Mouse (Mus musculus): Measurements from ENCODE around the gene Idh2.

The Idh2 gene

GRCm38 (mm10) chr7:80085970-80086715 lies 29.0 kb downstream of the Idh2 start:
- H3K4me3 ChIP-seq (replicated peaks; ENCODE audit: low read length): peak overlapping the region; percentile 50
- TF ChIP-seq POU5F1 (IDR thresholded peaks at IDR 0.05; ENCODE audit: borderline replicate concordance, low read length) (no peak), CTCF (conservative IDR thresholded peaks at IDR 0.05; ENCODE audit: low read length) (no peak), NANOG (IDR thresholded peaks at IDR 0.05; ENCODE audit: borderline replicate concordance, low read length) (no peak)
- no peaks in the 10 kb centered on the region for H3K9me3 ChIP-seq (ENCODE audit: low read length)
- no peaks in the 10 kb centered on the region for H3K27me3 ChIP-seq (ENCODE audit: insufficient read depth, low read length)
- H3K36me3 ChIP-seq (ENCODE audit: insufficient read depth, low read length): peaks cover 97% of the 10 kb centered on the region
- peaks cover 95% of the 10 kb centered on the region for H3K4me1 ChIP-seq (replicated peaks; ENCODE audit: low read depth, low read length)

- peak; percentile 85 for TF ChIP-seq CTCF (conservative IDR thresholded peaks at IDR 0.05; ENCODE audit: low read length)
- TF ChIP-seq POU5F1 (IDR thresholded peaks at IDR 0.05; ENCODE audit: borderline replicate concordance, low read length): no peak
- peaks cover 96% of the 10 kb centered on the region for H3K36me3 ChIP-seq (ENCODE audit: insufficient read depth, low read length)
Measured at GRCm38 (mm10) chr7:80084484-80084931, 30.7 kb downstream of the Idh2 start.

GRCm38 (mm10) chr7:80081586-80082554 lies 33.3 kb downstream of the Idh2 start:
- no peaks in the 10 kb centered on the region for H3K27me3 ChIP-seq (ENCODE audit: insufficient read depth, low read length)
- H3K36me3 ChIP-seq (ENCODE audit: insufficient read depth, low read length): peaks cover 92% of the 10 kb centered on the region
- H3K4me3 ChIP-seq (replicated peaks; ENCODE audit: low read length): peak overlapping the region; percentile 66
- no peaks in the 10 kb centered on the region for H3K9me3 ChIP-seq (ENCODE audit: low read length)
- TF ChIP-seq CTCF (conservative IDR thresholded peaks at IDR 0.05; ENCODE audit: low read length) (no peak), NANOG (IDR thresholded peaks at IDR 0.05; ENCODE audit: borderline replicate concordance, low read length) (no peak), POU5F1 (IDR thresholded peaks at IDR 0.05; ENCODE audit: borderline replicate concordance, low read length) (no peak)
- peaks cover 97% of the 10 kb centered on the region for H3K4me1 ChIP-seq (replicated peaks; ENCODE audit: low read depth, low read length)

More at GRCm38 (mm10) chr7:80084484-80084931, 30.7 kb downstream of the Idh2 start:
- Histone ChIP-seq H3K4me3 (replicated peaks; ENCODE audit: low read length) (no peak overlapping the region), H3K4me1 (replicated peaks; ENCODE audit: low read depth, low read length) (peaks cover 95% of the 10 kb centered on the region), H3K9me3 (ENCODE audit: low read length) (no peaks in the 10 kb centered on the region), H3K27me3 (ENCODE audit: insufficient read depth, low read length) (no peaks in the 10 kb centered on the region)

- no peak for TF ChIP-seq POU5F1 (IDR thresholded peaks at IDR 0.05; ENCODE audit: borderline replicate concordance, low read length)
- no peak for TF ChIP-seq NANOG (IDR thresholded peaks at IDR 0.05; ENCODE audit: borderline replicate concordance, low read length)
- no peak for TF ChIP-seq CTCF (conservative IDR thresholded peaks at IDR 0.05; ENCODE audit: low read length)
- no peaks in the 10 kb centered on the region for H3K9me3 ChIP-seq (ENCODE audit: low read length)
- H3K4me1 ChIP-seq (replicated peaks; ENCODE audit: low read depth, low read length): peaks cover 98% of the 10 kb centered on the region
- peaks cover 91% of the 10 kb centered on the region for H3K36me3 ChIP-seq (ENCODE audit: insufficient read depth, low read length)
- H3K27me3 ChIP-seq (ENCODE audit: insufficient read depth, low read length): no peaks in the 10 kb centered on the region
- H3K4me3 ChIP-seq (replicated peaks; ENCODE audit: low read length): peak overlapping the region; percentile 7; the same call in 1 of the 2 replicates
Measured at GRCm38 (mm10) chr7:80078792-80079301, 36.3 kb downstream of the Idh2 start.

- Histone ChIP-seq H3K27me3 (ENCODE audit: insufficient read depth, low read length) (no peaks in the 10 kb centered on the region), H3K9me3 (ENCODE audit: low read length) (no peaks in the 10 kb centered on the region), H3K4me1 (replicated peaks; ENCODE audit: low read depth, low read length) (peaks cover 98% of the 10 kb centered on the region), H3K36me3 (ENCODE audit: insufficient read depth, low read length) (peaks cover 91% of the 10 kb centered on the region), H3K4me3 (replicated peaks; ENCODE audit: low read length) (peak overlapping the region; percentile 29; the same call in 1 of the 2 replicates)
- TF ChIP-seq POU5F1 (IDR thresholded peaks at IDR 0.05; ENCODE audit: borderline replicate concordance, low read length) (no peak), NANOG (IDR thresholded peaks at IDR 0.05; ENCODE audit: borderline replicate concordance, low read length) (no peak), CTCF (conservative IDR thresholded peaks at IDR 0.05; ENCODE audit: low read length) (no peak)
Measured at GRCm38 (mm10) chr7:80077801-80078200, 37.4 kb downstream of the Idh2 start.

- Histone ChIP-seq H3K4me1 (replicated peaks; ENCODE audit: low read depth, low read length) (peaks cover 98% of the 10 kb centered on the region), H3K9me3 (ENCODE audit: low read length) (no peaks in the 10 kb centered on the region), H3K4me3 (replicated peaks; ENCODE audit: low read length) (no peak overlapping the region), H3K36me3 (ENCODE audit: insufficient read depth, low read length) (peaks cover 91% of the 10 kb centered on the region), H3K27me3 (ENCODE audit: insufficient read depth, low read length) (no peaks in the 10 kb centered on the region)
- TF ChIP-seq CTCF (conservative IDR thresholded peaks at IDR 0.05; ENCODE audit: low read length) (no peak), POU5F1 (IDR thresholded peaks at IDR 0.05; ENCODE audit: borderline replicate concordance, low read length) (no peak), NANOG (IDR thresholded peaks at IDR 0.05; ENCODE audit: borderline replicate concordance, low read length) (no peak)
Measured at GRCm38 (mm10) chr7:80076961-80077716, 38.1 kb downstream of the Idh2 start.

GRCm38 (mm10) chr7:80075946-80076583 lies 39.1 kb downstream of the Idh2 start:
- H3K4me3 ChIP-seq (replicated peaks; ENCODE audit: low read length): no peak overlapping the region
- peaks cover 98% of the 10 kb centered on the region for H3K4me1 ChIP-seq (replicated peaks; ENCODE audit: low read depth, low read length)
- H3K27me3 ChIP-seq (ENCODE audit: insufficient read depth, low read length): no peaks in the 10 kb centered on the region
- TF ChIP-seq NANOG (IDR thresholded peaks at IDR 0.05; ENCODE audit: borderline replicate concordance, low read length): no peak
- TF ChIP-seq POU5F1 (IDR thresholded peaks at IDR 0.05; ENCODE audit: borderline replicate concordance, low read length): no peak
- no peak for TF ChIP-seq CTCF (conservative IDR thresholded peaks at IDR 0.05; ENCODE audit: low read length)
- H3K9me3 ChIP-seq (ENCODE audit: low read length): no peaks in the 10 kb centered on the region
- peaks cover 91% of the 10 kb centered on the region for H3K36me3 ChIP-seq (ENCODE audit: insufficient read depth, low read length)
